8 mouse cellular contexts compared by ENCODE assay signal in the genomic region with DNA sequence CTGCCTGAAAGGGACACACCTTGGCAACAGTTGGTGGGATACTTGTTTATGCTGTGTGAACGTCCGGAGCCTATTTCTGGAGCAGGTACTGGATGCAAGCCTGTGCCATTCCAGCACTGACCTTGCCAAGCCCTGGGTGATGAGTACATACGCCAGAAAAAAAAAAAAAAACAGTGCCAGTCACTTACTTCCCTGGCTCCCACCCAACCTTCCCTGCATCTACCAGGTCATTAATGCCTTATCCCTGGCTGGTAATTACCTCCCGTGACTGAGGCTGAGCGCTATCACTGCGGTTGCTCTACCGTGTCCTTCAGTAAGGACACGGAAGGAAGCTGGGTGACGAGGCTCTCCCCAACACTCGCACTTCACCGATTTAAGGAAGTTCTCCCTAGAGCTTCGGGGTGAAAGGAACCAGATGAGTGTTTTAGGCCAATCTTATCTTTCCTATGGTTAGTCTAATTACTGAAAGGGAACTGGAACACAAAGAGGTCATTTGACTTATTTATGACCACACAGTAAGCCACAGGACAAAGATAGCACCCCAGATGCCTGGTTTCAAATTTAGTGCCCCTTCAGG. TPM values are rescaled to one million over a fixed set of nuclear protein-coding genes. Genes with fewer than 3 reads are reported as not detected.
DNase-seq lines count a peak whose midpoint lies in the region; ATAC-seq and TF ChIP-seq lines count a peak whose summit lies in the region.

No protein-coding gene starts in this region.

- no peak overlapping the region for H3K9ac ChIP-seq in kidney, embryonic 16.5 days (replicated peaks; ENCODE audit: low read length)
- H3K9ac ChIP-seq in hindbrain, postnatal 0 days (replicated peaks; ENCODE audit: low read length) = no peak overlapping the region

- ATAC-seq in erythroid progenitor cell, adult 5-6 weeks (replicated peaks; ENCODE audit: low FRiP score, poor library complexity, severe bottlenecking) = peak; percentile 53; the same call in 1 of the 2 replicates
- ATAC-seq in kidney, embryonic 16.5 days (ENCODE audit: low FRiP score, low TSS enrichment) = no peak
- no peak for ATAC-seq in hindbrain, postnatal 0 days

- peaks cover 3% of the 10 kb centered on the region; the same call in 1 of the 2 replicates for H3K9me3 ChIP-seq in kidney, embryonic 16.5 days (ENCODE audit: low read length)
- no peaks in the 10 kb centered on the region for H3K9me3 ChIP-seq in hindbrain, postnatal 0 days (ENCODE audit: low read length)

- 28% methylated on average over 12 of the region's 12 CpGs for WGBS in kidney, embryonic 16.5 days
- WGBS in small intestine, adult 2 months = 16% methylated on average over 12 of the region's 12 CpGs
- WGBS in hindbrain, postnatal 0 days = 65% methylated on average over 12 of the region's 12 CpGs

- H3K27me3 ChIP-seq in kidney, embryonic 16.5 days (ENCODE audit: insufficient read depth, low read length) = no peaks in the 10 kb centered on the region
- H3K27me3 ChIP-seq in small intestine, adult 2 months (ENCODE audit: control insufficient read depth, insufficient read depth, low read length) = no peaks in the 10 kb centered on the region
- no peaks in the 10 kb centered on the region for H3K27me3 ChIP-seq in hindbrain, postnatal 0 days (ENCODE audit: insufficient read depth, low read length)

- peak; percentile 11 for DNase-seq in urinary bladder, postnatal 14 days (ENCODE audit: low spot score)
- DNase-seq in urinary bladder, adult 2 months (ENCODE audit: low spot score) = no peak
- DNase-seq in hindbrain, postnatal 0 days (ENCODE audit: low spot score) = no peak
- no peak for DNase-seq in T-cell, adult 2 months (ENCODE audit: low spot score)
- no peak for DNase-seq in left cerebral cortex, adult 18-20 months (ENCODE audit: low spot score in 2 of 2)

- TF ChIP-seq CTCF in small intestine, adult 2 months (IDR thresholded peaks at IDR 0.05; ENCODE audit: extremely low read depth, insufficient read length, insufficient replicate concordance, low read depth, low read length) = no peak
- TF ChIP-seq CTCF in hindbrain, postnatal 0 days (IDR thresholded peaks at IDR 0.05; ENCODE audit: low read depth) = no peak

- H3K4me2 ChIP-seq in kidney, embryonic 16.5 days (replicated peaks; ENCODE audit: low read depth, low read length) = 0 out of 2 replicates have a peak overlapping the region, but pooled peaks have one; percentile 1
- no peak overlapping the region for H3K4me2 ChIP-seq in hindbrain, postnatal 0 days (ENCODE audit: low read depth, low read length)

- peaks cover 16% of the 10 kb centered on the region for H3K4me1 ChIP-seq in kidney, embryonic 16.5 days (ENCODE audit: insufficient read depth, low read length)
- peaks cover 9% of the 10 kb centered on the region; the same call in 1 of the 2 replicates for H3K4me1 ChIP-seq in small intestine, adult 2 months (ENCODE audit: control insufficient read depth, insufficient read depth, insufficient read length, low read length)
- H3K4me1 ChIP-seq in hindbrain, postnatal 0 days (ENCODE audit: insufficient read depth, low read length) = no peaks in the 10 kb centered on the region

- H3K36me3 ChIP-seq in kidney, embryonic 16.5 days (ENCODE audit: insufficient read depth, low read length) = peaks cover 12% of the 10 kb centered on the region
- H3K36me3 ChIP-seq in small intestine, adult 2 months (ENCODE audit: control insufficient read depth, insufficient read depth, low read length) = peaks cover 24% of the 10 kb centered on the region
- peaks cover 3% of the 10 kb centered on the region for H3K36me3 ChIP-seq in hindbrain, postnatal 0 days (ENCODE audit: insufficient read depth, low read length)

- H3K4me3 ChIP-seq in kidney, embryonic 16.5 days (ENCODE audit: low read length) = no peak overlapping the region
- 0 out of 2 replicates have a peak overlapping the region, but pooled peaks have one; percentile 2 for H3K4me3 ChIP-seq in small intestine, adult 2 months (ENCODE audit: low read depth, low read length)
- H3K4me3 ChIP-seq in hindbrain, postnatal 0 days (ENCODE audit: low read length) = no peak overlapping the region

- no peak overlapping the region for H3K27ac ChIP-seq in kidney, embryonic 16.5 days (ENCODE audit: low read length)
- peak overlapping the region; percentile 67 for H3K27ac ChIP-seq in small intestine, adult 2 months (ENCODE audit: insufficient read depth, low read depth, low read length)
- no peak overlapping the region for H3K27ac ChIP-seq in hindbrain, postnatal 0 days

- 0 out of 2 replicates have a peak, but pooled peaks have one; percentile 14 for TF ChIP-seq POLR2A in small intestine, adult 2 months (IDR thresholded peaks at IDR 0.05; ENCODE audit: low read depth, low read length)

RNA-seq across cellular contexts. Expression of a gene that starts 13.5 kb away (rescaled TPM):
- polyA plus RNA-seq in urinary bladder, adult 2 months (2012; rRNA removed) = 18.8 and 19.3 TPM in 2 replicates
- total RNA-seq in erythroid progenitor cell, adult 5-6 weeks (2015; ENCODE audit: low replicate concordance) = 4.6 and 7.2 TPM in 2 replicates
- 10.1 and 12.9 TPM in 2 replicates for total RNA-seq in erythroid progenitor cell, adult 5-6 weeks (2017; ENCODE audit: low replicate concordance)
- polyA plus RNA-seq in kidney, embryonic 16.5 days (2015; fragmentation: Nextera tagmentation; extraction: Ambion mirVana) = 23.3 and 26.9 TPM in 2 replicates
- polyA plus RNA-seq in small intestine, adult 2 months (2012; rRNA removed) = 3.9 and 10.0 TPM in 2 replicates
- total RNA-seq in hindbrain, postnatal 0 days (2014; rRNA removed) = 26.1 and 33.1 TPM in 2 replicates
- polyA plus RNA-seq in hindbrain, postnatal 0 days (2015; fragmentation: Nextera tagmentation; extraction: Ambion mirVana) = 47.7 and 47.9 TPM in 2 replicates
- 10 to 100 TPM; 47.4 to 48.4 TPM for total RNA-seq in left cerebral cortex, adult 18-20 months (2021)

RNA-seq across cellular contexts. Expression of a gene that starts 18.9 kb away (rescaled TPM):
- 2.9 and 3.5 TPM in 2 replicates for polyA plus RNA-seq in urinary bladder, adult 2 months (2012; rRNA removed)
- total RNA-seq in erythroid progenitor cell, adult 5-6 weeks (2015; ENCODE audit: low replicate concordance) = 2.1 and 2.5 TPM in 2 replicates
- total RNA-seq in erythroid progenitor cell, adult 5-6 weeks (2017; ENCODE audit: low replicate concordance) = 0.61 and 0.90 TPM in 2 replicates
- polyA plus RNA-seq in kidney, embryonic 16.5 days (2015; fragmentation: Nextera tagmentation; extraction: Ambion mirVana) = 4.5 and 5.3 TPM in 2 replicates
- 1.1 and 1.9 TPM in 2 replicates for polyA plus RNA-seq in small intestine, adult 2 months (2012; rRNA removed)
- 10.4 and 11.2 TPM in 2 replicates for total RNA-seq in hindbrain, postnatal 0 days (2014; rRNA removed)
- polyA plus RNA-seq in hindbrain, postnatal 0 days (2015; fragmentation: Nextera tagmentation; extraction: Ambion mirVana) = 3.3 and 4.5 TPM in 2 replicates
- total RNA-seq in left cerebral cortex, adult 18-20 months (2021) = 1 to 10 TPM; 8.5 to 8.9 TPM

RNA-seq across cellular contexts. Expression of a gene that starts 31.2 kb away (rescaled TPM):
- 0.22 and 0.37 TPM in 2 replicates for polyA plus RNA-seq in urinary bladder, adult 2 months (2012; rRNA removed)
- 282 and 376 TPM in 2 replicates for total RNA-seq in erythroid progenitor cell, adult 5-6 weeks (2015; ENCODE audit: low replicate concordance)
- total RNA-seq in erythroid progenitor cell, adult 5-6 weeks (2017; ENCODE audit: low replicate concordance) = 418 and 469 TPM in 2 replicates
- polyA plus RNA-seq in kidney, embryonic 16.5 days (2015; fragmentation: Nextera tagmentation; extraction: Ambion mirVana) = 38.3 and 47.0 TPM in 2 replicates
- polyA plus RNA-seq in small intestine, adult 2 months (2012; rRNA removed) = 0.11 and 0.15 TPM in 2 replicates
- 3.0 and 3.7 TPM in 2 replicates for total RNA-seq in hindbrain, postnatal 0 days (2014; rRNA removed)
- polyA plus RNA-seq in hindbrain, postnatal 0 days (2015; fragmentation: Nextera tagmentation; extraction: Ambion mirVana) = 10.0 and 14.3 TPM in 2 replicates
- total RNA-seq in left cerebral cortex, adult 18-20 months (2021) = under 1 TPM; 0.05 to 0.07 TPM
